9 mouse cellular contexts compared by ENCODE assay signal in the genomic region with DNA sequence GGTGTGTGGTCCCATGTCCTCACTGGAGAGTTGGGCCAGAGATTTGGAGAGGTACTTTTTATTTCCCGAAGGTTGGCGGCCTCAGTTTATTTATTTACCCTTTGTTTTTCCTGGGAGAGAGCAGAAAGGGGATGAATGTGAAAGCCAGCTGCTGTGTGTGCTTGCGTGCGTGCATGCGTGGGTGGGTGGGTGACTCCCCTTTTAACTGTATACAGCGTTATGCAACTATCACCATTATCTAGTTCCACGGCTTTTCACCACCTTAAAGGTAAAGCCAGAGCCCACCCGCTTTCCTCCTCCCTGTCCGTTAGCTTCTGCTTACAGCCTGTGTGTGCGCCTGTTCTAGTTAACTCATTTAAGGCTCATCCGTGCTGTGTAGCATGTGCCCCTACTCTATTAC. TPM values are rescaled to one million over a fixed set of nuclear protein-coding genes. Genes with fewer than 3 reads are reported as not detected.
DNase-seq lines count a peak whose midpoint lies in the region; ATAC-seq and TF ChIP-seq lines count a peak whose summit lies in the region.
"Had no signal": no experiment of that assay in that cellular context is flagged by ENCODE, and none has a peak within 500 bp of the region (broad histone marks: within the 10 kb centered on the region; RNA-seq: fewer than 3 reads in every experiment).

No protein-coding gene starts in this region.

- ATAC-seq in forebrain, postnatal 0 days: no peak
- ATAC-seq in liver, embryonic 16.5 days (ENCODE audit: low read depth): no peak
- no peak for ATAC-seq in erythroid progenitor cell, adult 5-6 weeks (replicated peaks; ENCODE audit: low FRiP score, poor library complexity, severe bottlenecking)

- no peak for DNase-seq in heart, embryonic 10.5 days (ENCODE audit: low spot score)
- no peak for DNase-seq in heart, postnatal 25 days (ENCODE audit: low spot score)
- DNase-seq in forebrain, postnatal 0 days: no peak
- DNase-seq in gastrocnemius, postnatal 36 days: no peak
- no peak for DNase-seq in thymus, adult 18-20 months
- DNase-seq: adrenal gland, adult 2 months had no signal

- no peak for TF ChIP-seq CTCF in E14TG2a.4 (conservative IDR thresholded peaks at IDR 0.05; ENCODE audit: low read length)
- no peak for TF ChIP-seq CTCF in forebrain, postnatal 0 days (IDR thresholded peaks at IDR 0.05; ENCODE audit: low read depth)

- peak overlapping the region; percentile 97 for H3K4me3 ChIP-seq in heart, embryonic 10.5 days
- peak overlapping the region; percentile 98 for H3K4me3 ChIP-seq in E14TG2a.4 (replicated peaks; ENCODE audit: low read length)
- H3K4me3 ChIP-seq in forebrain, postnatal 0 days (ENCODE audit: low read depth, low read length): peak overlapping the region; percentile 83; the same call in 1 of the 2 replicates
- peak overlapping the region; percentile 95 for H3K4me3 ChIP-seq in liver, embryonic 16.5 days (ENCODE audit: low read depth, low read length)

- H3K9ac ChIP-seq in forebrain, postnatal 0 days: peak overlapping the region; percentile 88; the same call in 1 of the 2 replicates
- H3K9ac ChIP-seq in liver, embryonic 16.5 days (ENCODE audit: low read depth, low read length): peak overlapping the region; percentile 94

- H3K27me3 ChIP-seq in heart, embryonic 10.5 days (ENCODE audit: insufficient read depth, poor library complexity, severe bottlenecking): no peaks in the 10 kb centered on the region
- H3K27me3 ChIP-seq in E14TG2a.4 (ENCODE audit: insufficient read depth, low read length): no peaks in the 10 kb centered on the region
- no peaks in the 10 kb centered on the region for H3K27me3 ChIP-seq in forebrain, postnatal 0 days (ENCODE audit: insufficient read depth, low read length)
- no peaks in the 10 kb centered on the region for H3K27me3 ChIP-seq in liver, embryonic 16.5 days (ENCODE audit: control insufficient read depth, insufficient read depth, low read depth, low read length)

- peaks cover 38% of the 10 kb centered on the region for H3K4me1 ChIP-seq in heart, embryonic 10.5 days
- peaks cover 87% of the 10 kb centered on the region for H3K4me1 ChIP-seq in E14TG2a.4 (replicated peaks; ENCODE audit: low read depth, low read length)
- H3K4me1 ChIP-seq in forebrain, postnatal 0 days (ENCODE audit: insufficient read depth): peaks cover 17% of the 10 kb centered on the region
- H3K4me1 ChIP-seq in liver, embryonic 16.5 days (ENCODE audit: control insufficient read depth, low read depth, low read length): peaks cover 71% of the 10 kb centered on the region

- intact Hi-C loops in heart, postnatal 25 days (cut with DNase I): no loop called here
- intact Hi-C loops in gastrocnemius, postnatal 36 days (cut with DNase I): no loop called here

- H3K9me3 ChIP-seq in heart, embryonic 10.5 days: no peaks in the 10 kb centered on the region
- no peaks in the 10 kb centered on the region for H3K9me3 ChIP-seq in E14TG2a.4 (ENCODE audit: low read length)
- no peaks in the 10 kb centered on the region for H3K9me3 ChIP-seq in forebrain, postnatal 0 days (ENCODE audit: low read length)
- no peaks in the 10 kb centered on the region for H3K9me3 ChIP-seq in liver, embryonic 16.5 days (replicated peaks; ENCODE audit: control insufficient read depth, low read length)

- H3K4me2 ChIP-seq in forebrain, postnatal 0 days (ENCODE audit: low read depth): peak overlapping the region; percentile 86
- H3K4me2 ChIP-seq in liver, embryonic 16.5 days (ENCODE audit: low read depth, low read length): peak overlapping the region; percentile 93

- H3K27ac ChIP-seq in heart, embryonic 10.5 days: no peak overlapping the region
- no peak overlapping the region for H3K27ac ChIP-seq in forebrain, postnatal 0 days (ENCODE audit: low read depth, low read length)
- H3K27ac ChIP-seq in liver, embryonic 16.5 days (ENCODE audit: low read length): 0 out of 2 replicates have a peak overlapping the region, but pooled peaks have one; percentile 15

- H3K36me3 ChIP-seq in heart, embryonic 10.5 days: 0 out of 2 replicates have a peak, but pooled peaks cover 3% of the 10 kb centered on the region
- H3K36me3 ChIP-seq in E14TG2a.4 (ENCODE audit: insufficient read depth, low read length): peaks cover 37% of the 10 kb centered on the region
- no peaks in the 10 kb centered on the region for H3K36me3 ChIP-seq in forebrain, postnatal 0 days (ENCODE audit: insufficient read depth)
- H3K36me3 ChIP-seq in liver, embryonic 16.5 days (ENCODE audit: control insufficient read depth, insufficient read depth): no peaks in the 10 kb centered on the region; the same call in 1 of the 2 replicates

- WGBS in heart, embryonic 10.5 days: 85% methylated on average over 11 of the region's 11 CpGs
- 59% methylated on average over 11 of the region's 11 CpGs for WGBS in forebrain, postnatal 0 days
- WGBS in liver, embryonic 16.5 days (ENCODE audit: insufficient replicate concordance): 47% methylated on average over 11 of the region's 11 CpGs

RNA-seq across cellular contexts. Expression of a gene that starts 1.7 kb away (rescaled TPM):
- polyA plus RNA-seq in heart, embryonic 10.5 days (2016; fragmentation: Nextera tagmentation; extraction: Ambion mirVana): 40.3 and 43.8 TPM in 2 replicates
- total RNA-seq in heart, postnatal 25 days (2021): 10 to 100 TPM; 42.4 to 53.7 TPM
- 72.6 and 84.8 TPM in 2 replicates for total RNA-seq in forebrain, postnatal 0 days (2014; rRNA removed)
- 22.7 and 34.5 TPM in 2 replicates for polyA plus RNA-seq in forebrain, postnatal 0 days (2015; fragmentation: Nextera tagmentation; extraction: Ambion mirVana)
- 19.6 TPM in 2 replicates for polyA plus RNA-seq in liver, embryonic 16.5 days (2015; fragmentation: Nextera tagmentation; extraction: Ambion mirVana)
- 10 to 100 TPM; 32.6 to 37.6 TPM for total RNA-seq in gastrocnemius, postnatal 36 days (2021)
- total RNA-seq in erythroid progenitor cell, adult 5-6 weeks (2015; ENCODE audit: low replicate concordance): 77.5 and 111 TPM in 2 replicates
- 99.6 and 190 TPM in 2 replicates for total RNA-seq in erythroid progenitor cell, adult 5-6 weeks (2017; ENCODE audit: low replicate concordance)

RNA-seq across cellular contexts. Expression of a gene that starts 50.0 kb away (rescaled TPM):
- 193 and 205 TPM in 2 replicates for polyA plus RNA-seq in heart, embryonic 10.5 days (2016; fragmentation: Nextera tagmentation; extraction: Ambion mirVana)
- total RNA-seq in heart, postnatal 25 days (2021): 10 to 100 TPM; 40.9 to 45.2 TPM
- 46.2 and 48.8 TPM in 2 replicates for total RNA-seq in forebrain, postnatal 0 days (2014; rRNA removed)
- 139 and 156 TPM in 2 replicates for polyA plus RNA-seq in forebrain, postnatal 0 days (2015; fragmentation: Nextera tagmentation; extraction: Ambion mirVana)
- 90.0 and 98.0 TPM in 2 replicates for polyA plus RNA-seq in liver, embryonic 16.5 days (2015; fragmentation: Nextera tagmentation; extraction: Ambion mirVana)
- 10 to 100 TPM; 28.3 to 29.4 TPM for total RNA-seq in gastrocnemius, postnatal 36 days (2021)
- total RNA-seq in erythroid progenitor cell, adult 5-6 weeks (2015; ENCODE audit: low replicate concordance): 35.6 and 36.4 TPM in 2 replicates
- total RNA-seq in erythroid progenitor cell, adult 5-6 weeks (2017; ENCODE audit: low replicate concordance): 21.9 and 36.6 TPM in 2 replicates

RNA-seq across cellular contexts. Expression of a gene that starts 52.1 kb away (rescaled TPM):
- 9.5 and 12.5 TPM in 2 replicates for polyA plus RNA-seq in heart, embryonic 10.5 days (2016; fragmentation: Nextera tagmentation; extraction: Ambion mirVana)
- total RNA-seq in heart, postnatal 25 days (2021): 10 to 100 TPM; 14.5 to 21.9 TPM
- 9.4 and 12.5 TPM in 2 replicates for total RNA-seq in forebrain, postnatal 0 days (2014; rRNA removed)
- 2.0 and 2.6 TPM in 2 replicates for polyA plus RNA-seq in forebrain, postnatal 0 days (2015; fragmentation: Nextera tagmentation; extraction: Ambion mirVana)
- 1.3 and 2.4 TPM in 2 replicates for polyA plus RNA-seq in liver, embryonic 16.5 days (2015; fragmentation: Nextera tagmentation; extraction: Ambion mirVana)
- 10 to 100 TPM; 13.5 to 14.4 TPM for total RNA-seq in gastrocnemius, postnatal 36 days (2021)
- total RNA-seq in erythroid progenitor cell, adult 5-6 weeks (2015; ENCODE audit: low replicate concordance): 1.7 and 1.8 TPM in 2 replicates
- 2.6 and 3.6 TPM in 2 replicates for total RNA-seq in erythroid progenitor cell, adult 5-6 weeks (2017; ENCODE audit: low replicate concordance)

RNA-seq across cellular contexts. Expression of a gene that starts 52.3 kb away (rescaled TPM):
- polyA plus RNA-seq in heart, embryonic 10.5 days (2016; fragmentation: Nextera tagmentation; extraction: Ambion mirVana): 7.4 and 8.3 TPM in 2 replicates
- 1 to 10 TPM; 1.7 to 2.5 TPM for total RNA-seq in heart, postnatal 25 days (2021)
- 253 and 303 TPM in 2 replicates for total RNA-seq in forebrain, postnatal 0 days (2014; rRNA removed)
- 361 and 392 TPM in 2 replicates for polyA plus RNA-seq in forebrain, postnatal 0 days (2015; fragmentation: Nextera tagmentation; extraction: Ambion mirVana)
- polyA plus RNA-seq in liver, embryonic 16.5 days (2015; fragmentation: Nextera tagmentation; extraction: Ambion mirVana): 0.80 and 0.96 TPM in 2 replicates
- 1 to 10 TPM; 1.2 to 1.5 TPM for total RNA-seq in gastrocnemius, postnatal 36 days (2021)
- 0.72 TPM in 1 of 2 replicates, not detected in the other for total RNA-seq in erythroid progenitor cell, adult 5-6 weeks (2015; ENCODE audit: low replicate concordance)
- 0.08 TPM in 1 of 2 replicates, not detected in the other for total RNA-seq in erythroid progenitor cell, adult 5-6 weeks (2017; ENCODE audit: low replicate concordance)
